Mouse (Mus musculus) ovary, postnatal 10 days (tissue): Measurements from ENCODE around the gene Gm12800.
"Not testable (repeated sequence)": the region's sequence is repeated elsewhere in the genome, so short reads cannot be mapped to it uniquely, and the experiment has no call there.

ENCODE experiments used
- DNase-seq: peaks from one replicate; pipeline ENCODE4 v3.0.0; 2022; ENCODE audit warnings: low spot score

The Gm12800 gene

GRCm38 (mm10) chr4:101908821-101909220, at the start of gene Gm12800:
Gene Gm12800, plus strand, starts transcription at chr4:101909121.
- not testable (repeated sequence) for DNase-seq

- no peak for DNase-seq
These were observed 48.0 kb upstream of the Gm12800 start for GRCm38 (mm10) chr4:101860873-101861272.

GRCm38 (mm10) chr4:101862289-101862688, 46.6 kb upstream of the Gm12800 start:
- DNase-seq = no peak

- not testable (repeated sequence) for DNase-seq
These were observed 36.9 kb upstream of the Gm12800 start for GRCm38 (mm10) chr4:101872031-101872430.

- not testable (repeated sequence) for DNase-seq
These were observed 33.2 kb upstream of the Gm12800 start for GRCm38 (mm10) chr4:101875687-101876086.

- DNase-seq = no peak
These were observed 25.3 kb upstream of the Gm12800 start for GRCm38 (mm10) chr4:101883641-101884040.

GRCm38 (mm10) chr4:101889377-101889776, 19.5 kb upstream of the Gm12800 start:
- DNase-seq = no peak

GRCm38 (mm10) chr4:101893656-101894420, 15.1 kb upstream of the Gm12800 start, which contains the start of gene C130073F10Rik:
Gene C130073F10Rik, minus strand, starts transcription at chr4:101893789.
- DNase-seq = no peak

- not testable (repeated sequence) for DNase-seq
These were observed 31.2 kb downstream of the Gm12800 start, which contains the start of gene Gm12794 for GRCm38 (mm10) chr4:101940107-101940506. Gene Gm12794, plus strand, starts transcription at chr4:101940407.
